Mouse (Mus musculus): ENCODE data around the gene Atp2a3. TPM values are rescaled to one million over a fixed set of nuclear protein-coding genes. Genes with fewer than 3 reads are reported as not detected.
A peak's percentile ranks its signal among the peaks of the same experiment; 100 is the strongest.

The Atp2a3 gene
- polyA plus RNA-seq, 1 experiment from 2014 or later = 1.8 TPM

DNA sequence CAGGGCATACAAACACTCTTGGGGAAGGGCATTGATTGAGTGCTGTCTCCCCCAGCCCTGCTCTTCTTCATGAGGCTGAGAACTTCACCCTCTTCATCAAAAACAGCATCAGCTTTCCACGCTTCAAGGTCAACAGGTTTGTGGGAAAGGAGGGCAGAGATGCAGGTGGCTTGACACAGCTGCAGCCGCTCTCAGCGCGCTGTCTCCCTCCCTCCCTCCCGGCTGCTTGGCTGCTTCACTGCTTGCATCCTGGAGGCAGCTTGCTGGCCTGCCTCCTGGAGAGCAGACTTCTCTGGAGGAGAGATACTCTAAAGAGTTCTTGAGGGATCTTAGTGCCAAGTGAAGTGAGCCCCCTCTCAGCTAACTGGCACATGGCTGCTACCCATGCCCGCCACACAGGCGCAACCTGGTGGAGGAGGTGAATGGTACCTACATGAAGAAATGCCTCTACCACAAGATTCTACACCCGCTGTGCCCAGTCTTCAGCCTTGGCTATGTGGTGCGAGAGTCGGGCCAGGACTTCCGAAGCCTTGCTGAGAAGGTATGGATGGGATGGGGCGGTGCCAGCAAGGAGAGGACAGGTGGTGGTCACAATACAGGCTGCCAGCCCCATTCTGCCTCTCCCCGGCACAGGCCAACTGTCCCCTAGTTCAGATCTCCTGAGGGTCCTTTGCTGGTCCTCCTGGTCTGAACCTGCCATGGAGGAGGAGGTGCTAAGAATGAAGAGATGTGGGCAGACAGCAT lies 48.7 kb downstream of the Atp2a3 start:
- no peak for ATAC-seq
- Histone ChIP-seq H3K27me3 (replicated peaks; ENCODE audit: control insufficient read depth, insufficient read depth, low read length) (no peaks in the 10 kb centered on the region; the same call in 1 of the 2 replicates), H3K9me3 (ENCODE audit: control insufficient read depth, low read length) (no peaks in the 10 kb centered on the region), H3K36me3 (ENCODE audit: control insufficient read depth, insufficient read depth, low read length) (no peaks in the 10 kb centered on the region), H3K4me1 (ENCODE audit: control insufficient read depth, insufficient read depth, low read depth, low read length) (no peaks in the 10 kb centered on the region), H3K27ac (ENCODE audit: low read depth, low read length) (no peak overlapping the region), H3K4me2 (ENCODE audit: low read length) (no peak overlapping the region), H3K4me3 (ENCODE audit: low read length) (no peak overlapping the region), H3K9ac (ENCODE audit: low read depth, low read length) (no peak overlapping the region)
- WGBS = 56% methylated on average over 13 of the region's 13 CpGs

DNA sequence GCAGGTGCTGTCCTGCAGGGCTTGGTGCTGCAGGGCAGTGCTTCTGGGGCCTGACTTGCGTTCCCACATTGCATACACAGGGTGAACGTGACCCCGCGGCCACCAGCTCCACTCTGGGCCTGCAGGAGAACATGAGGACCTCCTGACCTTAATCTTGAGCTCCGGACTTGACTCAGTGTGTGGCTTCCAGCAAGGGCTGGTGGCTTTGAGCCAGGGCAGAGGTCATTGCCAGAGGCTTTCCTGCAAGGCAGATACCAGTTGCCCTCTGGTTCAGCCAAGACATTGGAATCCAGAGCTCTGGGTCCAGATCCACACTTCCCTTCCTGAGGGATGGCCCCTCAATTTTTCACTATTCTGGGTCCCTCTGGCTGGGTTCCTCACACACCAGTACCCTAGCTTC lies 53.0 kb downstream of the Atp2a3 start:
- Histone ChIP-seq H3K4me1 (ENCODE audit: control insufficient read depth, insufficient read depth, low read depth, low read length) (peaks cover 7% of the 10 kb centered on the region), H3K9ac (ENCODE audit: low read depth, low read length) (no peak overlapping the region), H3K9me3 (ENCODE audit: control insufficient read depth, low read length) (no peaks in the 10 kb centered on the region), H3K36me3 (ENCODE audit: control insufficient read depth, insufficient read depth, low read length) (no peaks in the 10 kb centered on the region), H3K27me3 (replicated peaks; ENCODE audit: control insufficient read depth, insufficient read depth, low read length) (no peaks in the 10 kb centered on the region), H3K4me2 (ENCODE audit: low read length) (no peak overlapping the region), H3K4me3 (ENCODE audit: low read length) (no peak overlapping the region), H3K27ac (ENCODE audit: low read depth, low read length) (no peak overlapping the region)
- ATAC-seq = no peak
- WGBS = 72% methylated on average over 5 of the region's 5 CpGs

DNA sequence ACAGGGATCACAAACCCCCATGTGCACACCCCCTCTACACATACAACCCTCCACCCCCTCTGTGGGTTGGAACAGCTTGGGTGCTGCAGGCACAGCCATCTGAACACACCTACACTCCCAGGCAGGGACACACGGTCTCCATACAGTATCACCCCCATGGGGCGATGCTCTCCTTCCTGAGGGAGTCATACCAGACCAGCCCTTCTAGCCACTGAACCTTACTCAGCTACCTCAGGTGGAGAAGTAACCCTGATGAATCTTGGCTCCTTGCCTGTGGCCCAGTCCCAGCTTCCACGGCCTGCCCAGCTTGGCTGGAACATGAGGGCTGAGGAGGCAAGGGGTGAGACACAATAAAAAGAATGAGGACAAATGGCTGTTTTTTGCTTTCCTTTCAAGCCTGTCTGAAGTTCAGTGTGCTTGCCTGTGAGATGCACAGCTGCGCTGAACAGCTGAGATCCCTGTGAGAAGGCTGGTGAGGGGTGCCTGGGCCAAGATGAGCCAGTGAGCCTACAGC lies 53.9 kb downstream of the Atp2a3 start:
- Histone ChIP-seq H3K4me1 (ENCODE audit: control insufficient read depth, insufficient read depth, low read depth, low read length) (peaks cover 11% of the 10 kb centered on the region), H3K4me3 (ENCODE audit: low read length) (no peak overlapping the region), H3K4me2 (ENCODE audit: low read length) (no peak overlapping the region), H3K27ac (ENCODE audit: low read depth, low read length) (peak overlapping the region; percentile 37; the same call in 1 of the 2 replicates), H3K27me3 (replicated peaks; ENCODE audit: control insufficient read depth, insufficient read depth, low read length) (no peaks in the 10 kb centered on the region), H3K36me3 (ENCODE audit: control insufficient read depth, insufficient read depth, low read length) (no peaks in the 10 kb centered on the region), H3K9me3 (ENCODE audit: control insufficient read depth, low read length) (no peaks in the 10 kb centered on the region), H3K9ac (ENCODE audit: low read depth, low read length) (no peak overlapping the region)
- 73% methylated on average over 4 of the region's 4 CpGs for WGBS
- ATAC-seq = no peak

DNA sequence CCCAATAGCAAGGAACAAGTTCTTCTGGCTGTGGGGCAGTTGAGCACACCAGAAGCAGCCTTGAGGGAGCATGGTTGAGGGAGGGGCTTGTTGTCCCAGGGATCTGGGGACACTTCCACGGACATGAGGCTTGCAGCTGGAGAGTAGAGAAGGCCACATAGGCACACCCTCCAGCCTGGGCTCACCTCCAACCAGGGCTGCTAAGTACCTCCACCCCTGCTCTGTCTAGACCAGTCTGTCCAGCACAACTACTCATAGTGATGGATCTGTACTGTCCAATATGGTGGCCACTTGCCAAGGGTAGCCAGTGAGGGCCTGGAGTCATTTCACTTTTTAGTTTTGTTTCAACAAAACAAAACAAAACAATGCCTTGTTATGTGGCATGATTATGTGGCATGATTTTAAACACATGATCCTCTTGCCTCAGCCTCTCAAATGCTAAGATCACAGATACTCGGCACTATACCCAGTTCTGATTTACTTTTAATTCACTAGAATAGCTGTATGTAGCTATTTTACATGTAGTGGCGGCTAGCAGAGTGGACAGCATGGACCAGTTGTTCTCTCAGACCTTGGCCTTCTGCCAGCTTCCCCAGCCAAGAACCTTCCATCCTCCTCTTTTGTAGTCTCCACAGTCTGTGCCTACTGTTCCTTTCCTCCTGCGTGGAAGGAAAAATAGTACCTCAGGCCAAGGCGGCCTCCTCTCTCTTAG lies 54.6 kb downstream of the Atp2a3 start:
- Histone ChIP-seq H3K27ac (ENCODE audit: low read depth, low read length) (peak overlapping the region; percentile 37; the same call in 1 of the 2 replicates), H3K9me3 (ENCODE audit: control insufficient read depth, low read length) (no peaks in the 10 kb centered on the region), H3K36me3 (ENCODE audit: control insufficient read depth, insufficient read depth, low read length) (no peaks in the 10 kb centered on the region), H3K9ac (ENCODE audit: low read depth, low read length) (no peak overlapping the region), H3K4me3 (ENCODE audit: low read length) (no peak overlapping the region), H3K4me1 (ENCODE audit: control insufficient read depth, insufficient read depth, low read depth, low read length) (peaks cover 17% of the 10 kb centered on the region), H3K4me2 (ENCODE audit: low read length) (no peak overlapping the region), H3K27me3 (replicated peaks; ENCODE audit: control insufficient read depth, insufficient read depth, low read length) (peaks cover 2% of the 10 kb centered on the region; the same call in 1 of the 2 replicates)
- no peak for ATAC-seq
- 56% methylated on average over 5 of the region's 5 CpGs for WGBS

DNA sequence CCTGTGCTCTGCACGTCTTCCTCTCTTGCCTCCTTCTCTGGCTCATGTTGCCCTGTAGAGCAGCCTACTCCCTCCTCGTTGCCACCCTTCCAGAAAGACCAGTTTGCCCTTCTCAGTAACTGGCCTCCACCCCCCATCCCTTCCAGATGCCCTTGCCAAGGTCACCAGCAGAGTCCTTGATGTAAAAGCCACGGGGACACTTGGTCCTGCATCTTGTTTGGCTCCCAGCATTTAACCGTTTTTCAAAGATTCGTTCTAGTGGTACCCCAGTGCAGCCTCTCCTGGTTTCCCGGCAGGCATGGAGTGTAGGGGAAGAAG lies 55.1 kb downstream of the Atp2a3 start:
- no peak overlapping the region for H3K4me3 ChIP-seq (ENCODE audit: low read length)
- peaks cover 2% of the 10 kb centered on the region; the same call in 1 of the 2 replicates for H3K27me3 ChIP-seq (replicated peaks; ENCODE audit: control insufficient read depth, insufficient read depth, low read length)
- no peaks in the 10 kb centered on the region for H3K36me3 ChIP-seq (ENCODE audit: control insufficient read depth, insufficient read depth, low read length)
- H3K4me1 ChIP-seq (ENCODE audit: control insufficient read depth, insufficient read depth, low read depth, low read length) = peaks cover 17% of the 10 kb centered on the region
- no peak overlapping the region for H3K9ac ChIP-seq (ENCODE audit: low read depth, low read length)
- no peak for ATAC-seq
- no peak overlapping the region for H3K27ac ChIP-seq (ENCODE audit: low read depth, low read length)
- H3K9me3 ChIP-seq (ENCODE audit: control insufficient read depth, low read length) = no peaks in the 10 kb centered on the region
- no peak overlapping the region for H3K4me2 ChIP-seq (ENCODE audit: low read length)
- WGBS = 65% methylated on average over 6 of the region's 6 CpGs

DNA sequence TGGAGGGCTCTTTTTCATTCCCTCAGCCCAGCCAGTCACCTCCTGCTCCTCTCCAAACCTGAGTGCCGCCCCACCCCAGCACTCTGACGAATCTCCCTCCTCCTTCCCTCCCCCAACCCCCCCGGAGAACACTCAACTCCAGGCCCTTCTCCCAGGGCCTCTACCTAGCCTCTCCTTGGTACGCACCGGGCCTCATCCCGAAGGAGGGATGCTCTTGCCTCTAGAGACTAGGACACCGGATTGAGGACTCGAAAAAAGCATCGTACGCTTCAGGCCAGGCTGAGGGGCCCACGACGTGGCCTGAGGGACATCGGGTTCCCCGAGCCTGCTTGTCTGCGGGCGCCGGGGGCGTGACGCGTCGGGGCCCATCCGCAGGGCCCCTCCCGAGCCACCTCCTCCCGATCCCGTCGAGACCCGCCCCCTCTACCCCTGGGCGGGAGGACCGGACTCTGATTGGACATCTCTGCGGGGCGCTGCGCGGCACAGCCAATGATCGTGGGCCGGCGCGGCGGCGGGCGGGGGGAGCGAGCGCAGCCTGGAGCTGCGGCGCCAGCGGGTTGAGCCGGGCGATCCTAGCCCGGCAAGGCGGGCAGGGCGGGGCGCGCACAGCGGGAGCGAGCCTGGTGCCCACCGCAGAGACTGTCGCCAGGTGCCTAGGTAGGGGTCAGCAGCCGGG lies 57.6 kb downstream of the Atp2a3 start, which contains the start of gene Camkk1:
TSS of gene Camkk1 (plus strand) at position 538 of the 676 bp plus-strand sequence.
- peak; percentile 93 for ATAC-seq
- Histone ChIP-seq H3K4me2 (ENCODE audit: low read length) (peak within 1 kb of the TSS; percentile 83), H3K4me3 (ENCODE audit: low read length) (peak within 1 kb of the TSS; percentile 74), H3K27ac (ENCODE audit: low read depth, low read length) (peak within 1 kb of the TSS; percentile 80), H3K27me3 (replicated peaks; ENCODE audit: control insufficient read depth, insufficient read depth, low read length) (peaks cover 2% of the 10 kb centered on the region; the same call in 1 of the 2 replicates), H3K4me1 (ENCODE audit: control insufficient read depth, insufficient read depth, low read depth, low read length) (peaks cover 17% of the 10 kb centered on the region), H3K9me3 (ENCODE audit: control insufficient read depth, low read length) (no peaks in the 10 kb centered on the region), H3K36me3 (ENCODE audit: control insufficient read depth, insufficient read depth, low read length) (no peaks in the 10 kb centered on the region), H3K9ac (ENCODE audit: low read depth, low read length) (peak within 1 kb of the TSS; percentile 82)
- under 1% methylated on average over 52 of the region's 57 CpGs for WGBS

DNA sequence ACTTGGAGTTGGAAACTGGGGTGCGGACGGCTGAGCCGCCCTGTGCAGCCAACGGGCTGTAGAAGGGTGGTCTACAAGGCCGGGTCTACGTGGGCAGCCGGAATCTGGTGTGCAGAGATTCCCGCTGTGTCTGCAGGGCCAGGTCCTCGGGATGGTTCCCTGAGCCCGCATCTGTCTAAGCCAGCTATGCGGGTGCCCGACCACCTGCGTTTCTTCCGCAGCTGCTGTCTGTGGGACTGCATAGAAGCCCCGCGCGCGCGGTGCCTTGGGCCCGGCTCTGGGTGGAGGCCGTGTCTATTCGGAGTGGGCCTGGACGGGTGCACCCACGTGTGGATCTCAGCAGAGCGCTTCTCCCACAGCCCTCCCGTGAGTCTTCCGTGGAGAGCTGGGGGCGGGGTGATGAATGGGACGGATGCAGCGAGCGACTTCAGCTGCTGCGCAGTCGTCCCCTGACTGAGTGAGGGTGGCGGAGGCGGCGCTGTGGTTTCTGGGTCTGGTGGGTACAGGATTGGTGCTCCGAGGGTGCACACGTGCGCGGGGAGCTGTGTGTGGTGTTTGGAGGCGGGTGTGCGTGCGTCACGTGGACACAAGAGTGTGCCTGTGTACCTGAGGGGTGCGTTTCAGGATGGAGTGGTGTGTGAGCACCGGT lies 58.3 kb downstream of the Atp2a3 start:
- Histone ChIP-seq H3K9ac (ENCODE audit: low read depth, low read length) (peak overlapping the region; percentile 82), H3K27ac (ENCODE audit: low read depth, low read length) (peak overlapping the region; percentile 80), H3K27me3 (replicated peaks; ENCODE audit: control insufficient read depth, insufficient read depth, low read length) (peaks cover 2% of the 10 kb centered on the region; the same call in 1 of the 2 replicates), H3K4me2 (ENCODE audit: low read length) (peak overlapping the region; percentile 83), H3K9me3 (ENCODE audit: control insufficient read depth, low read length) (no peaks in the 10 kb centered on the region), H3K4me3 (ENCODE audit: low read length) (peak overlapping the region; percentile 74), H3K4me1 (ENCODE audit: control insufficient read depth, insufficient read depth, low read depth, low read length) (peaks cover 17% of the 10 kb centered on the region), H3K36me3 (ENCODE audit: control insufficient read depth, insufficient read depth, low read length) (no peaks in the 10 kb centered on the region)
- ATAC-seq = peak; percentile 70
- under 1% methylated on average over 45 of the region's 46 CpGs for WGBS

DNA sequence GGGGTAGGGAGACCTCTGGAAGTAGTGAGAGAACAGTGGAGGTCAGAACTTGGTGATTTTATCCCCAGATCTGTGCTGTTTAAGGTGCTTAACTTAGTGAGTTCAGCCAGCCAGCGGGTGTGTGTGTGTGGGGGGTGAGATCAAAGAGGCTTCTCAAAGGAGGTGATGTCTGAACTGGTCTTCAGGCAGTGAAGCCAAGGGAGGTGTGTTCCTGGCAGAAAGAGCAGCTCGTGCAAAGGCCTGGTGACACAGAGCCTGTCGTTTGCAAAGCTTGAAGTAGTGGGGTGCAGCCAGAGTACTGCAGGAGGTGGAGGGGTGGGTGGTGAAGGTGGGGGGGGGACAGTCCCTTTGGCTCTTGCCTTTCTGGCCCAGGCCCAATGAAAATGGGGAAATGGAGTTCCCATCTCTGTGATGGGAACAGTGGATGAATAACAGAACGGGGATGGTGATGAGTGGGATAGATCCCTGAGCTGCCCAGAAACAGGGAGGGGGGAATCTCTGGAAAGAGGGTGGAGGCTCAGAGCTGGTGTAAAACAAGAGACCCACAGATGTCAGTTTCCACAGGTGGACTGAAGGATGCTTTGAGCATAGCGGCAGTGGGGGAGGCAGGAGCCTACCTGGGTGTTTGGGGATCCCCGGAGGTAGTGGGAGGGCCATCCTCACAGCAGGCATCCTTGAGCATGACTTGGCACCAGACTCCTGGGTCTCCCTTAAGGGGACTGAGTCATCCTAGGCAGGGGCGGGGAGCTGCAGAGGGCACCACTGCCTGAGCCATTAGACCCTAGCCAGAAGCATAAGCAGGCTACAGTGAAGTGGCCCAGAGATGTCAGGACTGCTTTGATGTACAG lies 60.2 kb downstream of the Atp2a3 start:
- no peaks in the 10 kb centered on the region for H3K36me3 ChIP-seq (ENCODE audit: control insufficient read depth, insufficient read depth, low read length)
- H3K4me3 ChIP-seq (ENCODE audit: low read length) = no peak overlapping the region

More for the DNA sequence above, 60.2 kb downstream of the Atp2a3 start:
- Histone ChIP-seq H3K4me2 (ENCODE audit: low read length) (no peak overlapping the region), H3K4me1 (ENCODE audit: control insufficient read depth, insufficient read depth, low read depth, low read length) (peaks cover 13% of the 10 kb centered on the region), H3K27me3 (replicated peaks; ENCODE audit: control insufficient read depth, insufficient read depth, low read length) (peaks cover 2% of the 10 kb centered on the region; the same call in 1 of the 2 replicates), H3K27ac (ENCODE audit: low read depth, low read length) (no peak overlapping the region), H3K9me3 (ENCODE audit: control insufficient read depth, low read length) (no peaks in the 10 kb centered on the region), H3K9ac (ENCODE audit: low read depth, low read length) (no peak overlapping the region)
- no peak for ATAC-seq
- 62% methylated on average over 7 of the region's 7 CpGs for WGBS

Data from hindbrain, embryonic 16.5 days (tissue).